Mouse (Mus musculus) CH12.LX (cell line): Measurements from ENCODE around the gene Tmem266. TPM values are rescaled to one million over a fixed set of nuclear protein-coding genes. Genes with fewer than 3 reads are reported as not detected.

Source experiments
- DNase-seq: peaks from one replicate; pipeline ENCODE4 v3.0.0-alpha.2; 2013; ENCODE audit errors: extremely low read depth
- H3K27ac ChIP-seq: 2 replicates; pipeline ENCODE4 v1.5.1; 2012; ENCODE audit warnings: low read depth, mild to moderate bottlenecking, control low read depth, moderate library complexity; ENCODE audit not compliant: insufficient read depth
- H3K27me3 ChIP-seq: replicated peaks from 2 replicates; pipeline ENCODE3; 2012; ENCODE audit warnings: inconsistent platforms
- H3K36me3 ChIP-seq, 2 experiments: replicated peaks in 1 of 2; 2 replicates each; pipeline versions ENCODE3 to v1.6.1; 2012; ENCODE audit warnings: inconsistent platforms in 1 of 2, low read length in 1 of 2, mild to moderate bottlenecking in 1 of 2, mixed read lengths in 1 of 2, moderate library complexity in 1 of 2; ENCODE audit not compliant: control insufficient read depth in 1 of 2, insufficient read depth in 1 of 2
- H3K4me1 ChIP-seq, 2 experiments: 2 replicates each; pipeline ENCODE4 v1.6.1; 2012; ENCODE audit warnings: inconsistent platforms in 1 of 2, moderate library complexity in 1 of 2; ENCODE audit not compliant: insufficient read depth in 2 of 2, control insufficient read depth in 1 of 2
- H3K4me2 ChIP-seq: 2 replicates; pipeline ENCODE4 v1.6.1; 2012; ENCODE audit warnings: low read depth, mild to moderate bottlenecking, control low read depth; ENCODE audit not compliant: poor library complexity, insufficient read depth, severe bottlenecking
- H3K4me3 ChIP-seq, 3 experiments: fragments of 150-350 bp in 1 of 3; sonication (generic) in 1 of 3; replicated peaks in 1 of 3; 2 replicates each; pipeline versions ENCODE3 to v1.5.1; 2011 to 2012; ENCODE audit warnings: low read depth in 2 of 3, low read length in 2 of 3, mild to moderate bottlenecking in 2 of 3, moderate library complexity in 2 of 3, control low read depth in 1 of 3, improper control_type of control experiment in 1 of 3, inconsistent platforms in 1 of 3, mixed read lengths in 1 of 3; ENCODE audit not compliant: poor library complexity in 1 of 3
- H3K79me2 ChIP-seq: replicated peaks from 2 replicates; pipeline ENCODE4 v1.6.1; 2012; ENCODE audit warnings: mild to moderate bottlenecking, moderate library complexity; ENCODE audit not compliant: control insufficient read depth, poor library complexity, insufficient read depth, severe bottlenecking; ENCODE audit errors: extremely low read depth
- H3K9ac ChIP-seq: 2 replicates; pipeline ENCODE4 v1.6.1; 2012; ENCODE audit warnings: low read depth, mild to moderate bottlenecking, control low read depth, moderate library complexity; ENCODE audit not compliant: insufficient read depth
- H3K9me3 ChIP-seq: replicated peaks from 2 replicates; pipeline ENCODE3; 2012; ENCODE audit warnings: low read length, inconsistent platforms, mixed read lengths
- BHLHE40 ChIP-seq: IDR thresholded peaks from 2 replicates; pipeline ENCODE4 v1.6.1; 2011; ENCODE audit warnings: mild to moderate bottlenecking, low read depth, low read length, improper control_type of control experiment
- CHD1 ChIP-seq: IDR thresholded peaks from 2 replicates; pipeline ENCODE4 v1.6.1; 2012; ENCODE audit warnings: low read depth, low read length, improper control_type of control experiment, inconsistent platforms
- CHD2 ChIP-seq: IDR thresholded peaks from 2 replicates; pipeline ENCODE4 v1.6.1; 2011; ENCODE audit warnings: low read length, improper control_type of control experiment
- CTCF ChIP-seq, 2 experiments: IDR thresholded peaks in 1 of 2; conservative IDR thresholded peaks in 1 of 2; 2 replicates each; pipeline ENCODE4 v1.5.1; 2011 to 2012; ENCODE audit warnings: low read depth in 2 of 2, low read length in 2 of 2, improper control_type of control experiment in 1 of 2, inconsistent platforms in 1 of 2, mild to moderate bottlenecking in 1 of 2, moderate library complexity in 1 of 2
- E2F4 ChIP-seq: IDR thresholded peaks from 2 replicates; pipeline ENCODE4 v1.6.1; 2011; ENCODE audit warnings: low read depth, low read length, improper control_type of control experiment; ENCODE audit not compliant: insufficient replicate concordance
- ELF1 ChIP-seq: IDR thresholded peaks from 2 replicates; pipeline ENCODE4 v1.6.1; 2014; ENCODE audit warnings: low read depth, mild to moderate bottlenecking, inconsistent platforms, low read length, improper control_type of control experiment
- EP300 ChIP-seq: IDR thresholded peaks from 2 replicates; pipeline ENCODE4 v1.6.1; 2011; ENCODE audit warnings: low read length, improper control_type of control experiment
- ETS1 ChIP-seq: conservative IDR thresholded peaks from 2 replicates; pipeline ENCODE4 v1.6.1; 2012; ENCODE audit warnings: low read depth, mild to moderate bottlenecking, inconsistent platforms, low read length, improper control_type of control experiment, moderate library complexity
- GABPA ChIP-seq: IDR thresholded peaks from 2 replicates; pipeline ENCODE4 v1.6.1; 2012; ENCODE audit warnings: low read depth, low read length, improper control_type of control experiment, inconsistent platforms; ENCODE audit not compliant: insufficient replicate concordance
- HCFC1 ChIP-seq: IDR thresholded peaks from 2 replicates; pipeline ENCODE4 v1.6.1; 2012; ENCODE audit warnings: low read depth, mild to moderate bottlenecking, inconsistent platforms, low read length, improper control_type of control experiment
- IRF4 ChIP-seq: IDR thresholded peaks from 2 replicates; pipeline ENCODE4 v1.6.1; 2014; ENCODE audit warnings: low read depth, mild to moderate bottlenecking, inconsistent platforms, low read length, improper control_type of control experiment
- JUN ChIP-seq: IDR thresholded peaks from 2 replicates; pipeline ENCODE4 v1.6.1; 2011; ENCODE audit warnings: low read depth, mild to moderate bottlenecking, low read length, improper control_type of control experiment, moderate library complexity; ENCODE audit not compliant: insufficient read depth
- JUND ChIP-seq: conservative IDR thresholded peaks from 2 replicates; pipeline ENCODE4 v1.6.1; 2011; ENCODE audit warnings: low read depth, low read length, improper control_type of control experiment
- KAT2A ChIP-seq: IDR thresholded peaks from 2 replicates; pipeline ENCODE4 v1.6.1; 2012; ENCODE audit warnings: low read length, improper control_type of control experiment, inconsistent platforms; ENCODE audit not compliant: insufficient replicate concordance
- MAFK ChIP-seq: IDR thresholded peaks from 2 replicates; pipeline ENCODE4 v1.6.1; 2011; ENCODE audit warnings: low read length, improper control_type of control experiment; ENCODE audit not compliant: insufficient replicate concordance
- MAX ChIP-seq: IDR thresholded peaks from 2 replicates; pipeline ENCODE4 v1.6.1; 2011; ENCODE audit warnings: low read length, improper control_type of control experiment
- MAZ ChIP-seq: IDR thresholded peaks from 2 replicates; pipeline ENCODE4 v1.6.1; 2012; ENCODE audit warnings: low read depth, mild to moderate bottlenecking, inconsistent platforms, low read length, improper control_type of control experiment, moderate library complexity
- MEF2A ChIP-seq: IDR thresholded peaks from 2 replicates; pipeline ENCODE4 v1.6.1; 2014; ENCODE audit warnings: low read depth, mild to moderate bottlenecking, inconsistent platforms, low read length, improper control_type of control experiment, borderline replicate concordance
- MXI1 ChIP-seq: IDR thresholded peaks from 2 replicates; pipeline ENCODE4 v1.6.1; 2011; ENCODE audit warnings: mild to moderate bottlenecking, low read depth, low read length, improper control_type of control experiment
- MYC ChIP-seq: IDR thresholded peaks from 2 replicates; pipeline ENCODE4 v1.6.1; 2011; ENCODE audit warnings: low read depth, mild to moderate bottlenecking, improper control_type of control experiment, low read length
- NELFE ChIP-seq: IDR thresholded peaks from 2 replicates; pipeline ENCODE4 v1.6.1; 2011; ENCODE audit warnings: low read depth, low read length, improper control_type of control experiment
- NRF1 ChIP-seq: IDR thresholded peaks from 2 replicates; pipeline ENCODE4 v1.6.1; 2014; ENCODE audit warnings: low read depth, mild to moderate bottlenecking, inconsistent platforms, low read length, improper control_type of control experiment, moderate library complexity
- PAX5 ChIP-seq: IDR thresholded peaks from 2 replicates; pipeline ENCODE4 v1.6.1; 2012; ENCODE audit warnings: low read length, inconsistent platforms, mixed read lengths
- POLR2A ChIP-seq: IDR thresholded peaks from 2 replicates; pipeline ENCODE4 v1.6.1; 2011; ENCODE audit warnings: low read depth, mild to moderate bottlenecking, improper control_type of control experiment, low read length
- POLR2AphosphoS2 ChIP-seq: IDR thresholded peaks from 2 replicates; pipeline ENCODE4 v1.6.1; 2011; ENCODE audit warnings: low read depth, low read length, improper control_type of control experiment
- RAD21 ChIP-seq: IDR thresholded peaks from 2 replicates; pipeline ENCODE4 v1.6.1; 2011; ENCODE audit warnings: low read depth, mild to moderate bottlenecking, low read length, improper control_type of control experiment, moderate library complexity
- RCOR1 ChIP-seq: conservative IDR thresholded peaks from 2 replicates; pipeline ENCODE4 v1.6.1; 2012; ENCODE audit warnings: low read depth, mild to moderate bottlenecking, inconsistent platforms, low read length, improper control_type of control experiment
- SIN3A ChIP-seq: IDR thresholded peaks from 2 replicates; pipeline ENCODE4 v1.6.1; 2012; ENCODE audit warnings: low read length, improper control_type of control experiment, inconsistent platforms
- SMC3 ChIP-seq: IDR thresholded peaks from 2 replicates; pipeline ENCODE4 v1.6.1; 2011; ENCODE audit warnings: low read depth, low read length, improper control_type of control experiment
- TBP ChIP-seq: conservative IDR thresholded peaks from 2 replicates; pipeline ENCODE4 v1.6.1; 2011; ENCODE audit warnings: low read depth, low read length, improper control_type of control experiment
- TCF12 ChIP-seq: IDR thresholded peaks from 2 replicates; pipeline ENCODE4 v1.6.1; 2014; ENCODE audit warnings: low read depth, mild to moderate bottlenecking, inconsistent platforms, low read length, improper control_type of control experiment
- UBTF ChIP-seq: IDR thresholded peaks from 2 replicates; pipeline ENCODE4 v1.6.1; 2012; ENCODE audit warnings: low read depth, mild to moderate bottlenecking, inconsistent platforms, low read length, improper control_type of control experiment, moderate library complexity
- USF1 ChIP-seq: IDR thresholded peaks from 2 replicates; pipeline ENCODE4 v1.6.1; 2014; ENCODE audit warnings: low read depth, mild to moderate bottlenecking, inconsistent platforms, low read length, improper control_type of control experiment
- USF2 ChIP-seq: conservative IDR thresholded peaks from 2 replicates; pipeline ENCODE4 v1.6.1; 2011; ENCODE audit warnings: low read depth, low read length, improper control_type of control experiment
- ZC3H11A ChIP-seq: IDR thresholded peaks from 2 replicates; pipeline ENCODE4 v1.6.1; 2012; ENCODE audit warnings: low read depth, mild to moderate bottlenecking, inconsistent platforms, low read length, improper control_type of control experiment
- ZKSCAN1 ChIP-seq: IDR thresholded peaks from 2 replicates; pipeline ENCODE4 v1.6.1; 2012; ENCODE audit warnings: low read depth, inconsistent platforms, low read length, improper control_type of control experiment, borderline replicate concordance
- ZMIZ1 ChIP-seq: IDR thresholded peaks from 2 replicates; pipeline ENCODE4 v1.6.1; 2012; ENCODE audit warnings: low read depth, mild to moderate bottlenecking, inconsistent platforms, low read length, improper control_type of control experiment
- ZNF384 ChIP-seq: IDR thresholded peaks from 2 replicates; pipeline ENCODE4 v1.6.1; 2012; ENCODE audit warnings: low read depth, low read length, improper control_type of control experiment, inconsistent platforms
- dilution Hi-C: fragments of 300-500 bp; cut with MboI; formaldehyde crosslinking; loops from 2 replicates; pipeline ENCODE4 v1.14.3; 2020; ENCODE audit warnings: low sequenced_read_pairs; ENCODE audit not compliant: extremely low pct_unique_long_range_greater_than_20kb, extremely low pct_ligation_motif_present
- in situ Hi-C: fragments of 300-500 bp; cut with MboI; formaldehyde crosslinking; loops from 3 replicates; pipeline ENCODE4 v1.14.3; 2019; ENCODE audit warnings: low sequenced_read_pairs, low pct_ligation_motif_present, low pct_unique_long_range_greater_than_20kb, mixed read lengths
- polyA plus RNA-seq: library from polyadenylated mRNA; unstranded; fragments of >175 nt; gene quantifications from 2 replicates; pipeline ENCODE4 v1.2.1, GENCODE M21; 2012; ENCODE audit warnings: low read depth; ENCODE audit not compliant: insufficient read length
- total RNA-seq, 2 experiments: library from RNA; depleted of rRNA; stranded (reverse); fragments of 300-350 nt in 1 of 2; fragments of >200 nt in 1 of 2; gene quantifications; 2 replicates each; pipeline ENCODE4 v1.2.3; 2012 to 2014

Gene Tmem266
- total and polyA plus RNA-seq, 3 experiments: not detected

DNA sequence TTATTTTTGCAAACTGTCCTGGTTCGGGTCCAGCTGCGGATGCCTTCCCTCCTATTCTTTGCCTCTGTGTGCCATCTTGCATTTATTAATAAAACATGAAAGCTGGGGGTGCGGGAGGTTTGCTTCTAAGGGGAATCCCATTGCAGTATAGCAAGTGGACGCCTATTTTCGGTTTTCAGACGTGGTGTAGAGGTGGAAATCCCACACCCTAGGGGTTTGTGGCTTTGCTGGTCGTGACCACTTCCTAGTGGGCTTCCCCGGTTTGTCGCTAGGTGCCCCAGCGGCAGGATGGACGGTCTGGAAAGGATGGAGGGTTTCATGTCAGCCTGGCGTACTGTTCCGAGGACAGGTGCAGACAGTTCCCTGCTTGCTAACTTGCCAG is 512 bp downstream of the Tmem266 start:
- no peaks in the 10 kb centered on the region for H3K9me3 ChIP-seq
- TF ChIP-seq ZMIZ1 (no peak), POLR2AphosphoS2 (no peak), EP300 (peak; percentile 86), UBTF (no peak), JUN (peak; percentile 20; the same call in 1 of the 2 replicates), MAX (no peak), SIN3A (peak; percentile 60; the same call in 1 of the 2 replicates), SMC3 (no peak), KAT2A (no peak), CHD2 (peak; percentile 78; the same call in 1 of the 2 replicates), RCOR1 (peak; percentile 96), POLR2A (no peak), NRF1 (no peak), PAX5 (no peak), GABPA (no peak), MYC (no peak), USF2 (no peak), MAZ (no peak), IRF4 (peak; percentile 84), TBP (no peak), ZC3H11A (no peak), ZNF384 (no peak), USF1 (no peak), RAD21 (no peak; the same call in 1 of the 2 replicates), TCF12 (peak; percentile 92), JUND (no peak), CHD1 (no peak), MEF2A (peak; percentile 97), HCFC1 (no peak), MAFK (peak; percentile 92), BHLHE40 (peak; percentile 90), MXI1 (no peak; the same call in 1 of the 2 replicates), NELFE (no peak), ELF1 (peak; percentile 31; the same call in 1 of the 2 replicates), ZKSCAN1 (no peak), CTCF (conservative IDR thresholded peaks at IDR 0.05 in 1 of 2, IDR thresholded peaks at IDR 0.05 in 1 of 2; ENCODE audit: low read depth in 2 of 2, low read length in 2 of 2) (no peak), E2F4 (no peak), ETS1 (peak; percentile 97)
- H3K27me3 ChIP-seq: peaks cover 79% of the 10 kb centered on the region
- in situ Hi-C loops: loop anchor here (5.0 kb wide), 1 partner anchor 65 kb away; no protein-coding TSS in a partner anchor
- peak overlapping the region in 1 of 3 experiments; percentile 33 for H3K4me3 ChIP-seq
- peaks cover 6 to 35% of the 10 kb centered on the region in 2 experiments for H3K4me1 ChIP-seq
- H3K4me2 ChIP-seq: peak overlapping the region; percentile 94
- no peak overlapping the region for H3K27ac ChIP-seq
- peak; percentile 94 for DNase-seq
- no peak overlapping the region for H3K9ac ChIP-seq
- no peaks in the 10 kb centered on the region for H3K36me3 ChIP-seq
- no peaks in the 10 kb centered on the region for H3K79me2 ChIP-seq
- dilution Hi-C loops: no loop called here
